Mouse (Mus musculus): ENCODE results near the gene Atp7b.

DNA sequence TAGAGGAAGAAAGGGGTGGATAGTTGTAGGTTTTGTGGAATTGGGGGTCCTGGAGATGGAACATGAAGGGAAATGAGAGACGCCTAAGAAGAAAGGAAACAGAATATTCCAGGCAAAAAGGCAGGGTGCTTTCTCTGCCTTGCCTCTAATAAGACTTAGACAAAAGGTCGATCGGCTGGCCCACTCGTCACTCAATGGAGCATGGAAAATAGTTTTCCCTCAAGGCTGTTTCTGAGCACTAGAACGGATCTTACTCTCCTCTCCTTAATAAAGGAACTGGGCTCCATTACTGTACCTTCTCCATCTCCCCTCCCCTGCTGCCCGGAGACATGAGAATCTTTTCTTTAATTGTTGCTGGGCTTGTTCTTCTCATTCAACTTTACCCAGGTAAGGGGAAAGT, 113.6 kb downstream of the Atp7b start, which contains the start of gene Defb13:
- TF ChIP-seq CTCF (IDR thresholded peaks at IDR 0.05; ENCODE audit: borderline replicate concordance, insufficient read depth, low read length) (no peak), POLR2A (IDR thresholded peaks at IDR 0.05; ENCODE audit: low read depth, low read length) (no peak)

Data from embryonic fibroblast, embryonic 13.5 days (primary cell).